Mouse (Mus musculus) MEL (cell line): ENCODE measurements around the gene Tcf25. TPM values are rescaled to one million over a fixed set of nuclear protein-coding genes. Genes with fewer than 3 reads are reported as not detected.

Experiments used
- DNase-seq: peaks from one replicate; pipeline ENCODE4 v3.0.0; 2011; ENCODE audit warnings: low read depth, low spot score
- H3K27ac ChIP-seq: 2 replicates; pipeline ENCODE4 v1.5.1; 2012; ENCODE audit warnings: low read depth, mild to moderate bottlenecking, control low read depth, low read length, moderate library complexity; ENCODE audit not compliant: control insufficient read depth
- H3K27me3 ChIP-seq, 2 experiments: fragments of 150-350 bp in 1 of 2; sonication (generic) in 1 of 2; 2 replicates each; pipeline ENCODE4 v1.6.1; 2012; ENCODE audit warnings: low read length in 2 of 2, mild to moderate bottlenecking in 2 of 2, improper control_type of control experiment in 1 of 2, moderate library complexity in 1 of 2; ENCODE audit not compliant: insufficient read depth in 2 of 2, control insufficient read depth in 1 of 2
- H3K36me3 ChIP-seq, 2 experiments: 2 replicates each; pipeline ENCODE4 v1.6.1; 2012 to 2014; ENCODE audit warnings: low read length in 2 of 2, improper control_type of control experiment in 1 of 2, inconsistent platforms in 1 of 2, mild to moderate bottlenecking in 1 of 2; ENCODE audit not compliant: insufficient read depth in 2 of 2, control insufficient read depth in 1 of 2
- H3K4me1 ChIP-seq, 2 experiments: fragments of 150-350 bp in 1 of 2; sonication (generic) in 1 of 2; 2 replicates each; pipeline ENCODE4 v1.6.1; 2012; ENCODE audit warnings: low read length in 2 of 2, improper control_type of control experiment in 1 of 2, mild to moderate bottlenecking in 1 of 2; ENCODE audit not compliant: insufficient read depth in 2 of 2, control insufficient read depth in 1 of 2
- H3K4me3 ChIP-seq, 2 experiments: fragments of 150-350 bp in 1 of 2; sonication (generic) in 1 of 2; 2 replicates each; pipeline ENCODE4 v1.5.1; 2012; ENCODE audit warnings: low read depth in 2 of 2, low read length in 2 of 2, mild to moderate bottlenecking in 2 of 2, moderate library complexity in 2 of 2, control low read depth in 1 of 2, improper control_type of control experiment in 1 of 2; ENCODE audit not compliant: control insufficient read depth in 1 of 2, insufficient read depth in 1 of 2
- H3K79me2 ChIP-seq: 2 replicates; pipeline ENCODE4 v1.6.1; 2012; ENCODE audit warnings: mild to moderate bottlenecking, low read length, moderate library complexity; ENCODE audit not compliant: control insufficient read depth, poor library complexity, insufficient read depth
- H3K9ac ChIP-seq: 2 replicates; pipeline ENCODE4 v1.6.1; 2012; ENCODE audit warnings: low read depth, mild to moderate bottlenecking, control low read depth, low read length, moderate library complexity; ENCODE audit not compliant: control insufficient read depth, poor library complexity, severe bottlenecking
- H3K9me3 ChIP-seq: fragments of 150-350 bp; sonication (generic); replicated peaks from 2 replicates; pipeline ENCODE4 v1.6.1; 2012; ENCODE audit warnings: mild to moderate bottlenecking, low read length, improper control_type of control experiment, moderate library complexity; ENCODE audit not compliant: insufficient read depth
- CTCF ChIP-seq, 3 experiments: IDR thresholded peaks in 2 of 3; conservative IDR thresholded peaks in 1 of 3; 2 replicates each; pipeline ENCODE4 v1.5.1; 2011 to 2012; ENCODE audit warnings: low read length in 3 of 3, low read depth in 2 of 3, mild to moderate bottlenecking in 2 of 3, improper control_type of control experiment in 1 of 3, inconsistent platforms in 1 of 3, mixed read lengths in 1 of 3, moderate library complexity in 1 of 3; ENCODE audit not compliant: control insufficient read depth in 1 of 3, insufficient read depth in 1 of 3, poor library complexity in 1 of 3, severe bottlenecking in 1 of 3
- EP300 ChIP-seq, 2 experiments: IDR thresholded peaks; 2 replicates each; pipeline ENCODE4 v1.6.1; 2011; ENCODE audit warnings: improper control_type of control experiment in 2 of 2, low read length in 2 of 2, low read depth in 1 of 2, mild to moderate bottlenecking in 1 of 2
- ETS1 ChIP-seq: IDR thresholded peaks from 2 replicates; pipeline ENCODE4 v1.6.1; 2012; ENCODE audit warnings: low read depth, mild to moderate bottlenecking, inconsistent platforms, low read length, improper control_type of control experiment, moderate library complexity
- GABPA ChIP-seq: IDR thresholded peaks from 2 replicates; pipeline ENCODE4 v1.6.1; 2012; ENCODE audit warnings: low read depth, mild to moderate bottlenecking, inconsistent platforms, low read length, improper control_type of control experiment, moderate library complexity
- GATA1 ChIP-seq: IDR thresholded peaks from 2 replicates; pipeline ENCODE4 v1.6.1; 2011; ENCODE audit warnings: low read depth, low read length, improper control_type of control experiment
- HCFC1 ChIP-seq: IDR thresholded peaks from 2 replicates; pipeline ENCODE4 v1.6.1; 2012; ENCODE audit warnings: low read depth, mild to moderate bottlenecking, inconsistent platforms, low read length, improper control_type of control experiment, moderate library complexity
- MAFK ChIP-seq: IDR thresholded peaks from 2 replicates; pipeline ENCODE4 v1.6.1; 2011; ENCODE audit warnings: low read depth, mild to moderate bottlenecking, low read length, improper control_type of control experiment, borderline replicate concordance
- MAX ChIP-seq: IDR thresholded peaks from 2 replicates; pipeline ENCODE4 v1.6.1; 2011; ENCODE audit warnings: low read length, improper control_type of control experiment
- MAZ ChIP-seq: IDR thresholded peaks from 2 replicates; pipeline ENCODE4 v1.6.1; 2012; ENCODE audit warnings: low read depth, mild to moderate bottlenecking, inconsistent platforms, low read length, improper control_type of control experiment
- MYC ChIP-seq: IDR thresholded peaks from 2 replicates; pipeline ENCODE4 v1.6.1; 2011; ENCODE audit warnings: low read depth, mild to moderate bottlenecking, low read length, improper control_type of control experiment, moderate library complexity
- RAD21 ChIP-seq: IDR thresholded peaks from 2 replicates; pipeline ENCODE4 v1.6.1; 2011; ENCODE audit warnings: mild to moderate bottlenecking, low read depth, low read length, improper control_type of control experiment
- RCOR1 ChIP-seq: IDR thresholded peaks from 2 replicates; pipeline ENCODE4 v1.6.1; 2012; ENCODE audit warnings: low read depth, mild to moderate bottlenecking, inconsistent platforms, low read length, improper control_type of control experiment
- SIN3A ChIP-seq: IDR thresholded peaks from 2 replicates; pipeline ENCODE4 v1.6.1; 2012; ENCODE audit warnings: low read length, improper control_type of control experiment, inconsistent platforms
- SMC3 ChIP-seq: IDR thresholded peaks from 2 replicates; pipeline ENCODE4 v1.6.1; 2011; ENCODE audit warnings: low read depth, low read length, improper control_type of control experiment
- TAL1 ChIP-seq: IDR thresholded peaks from 2 replicates; pipeline ENCODE4 v1.6.1; 2012; ENCODE audit warnings: mild to moderate bottlenecking, inconsistent platforms, low read length, moderate library complexity, mixed read lengths
- TBP ChIP-seq: IDR thresholded peaks from 2 replicates; pipeline ENCODE4 v1.8.0; 2011; ENCODE audit warnings: low read depth, low read length, improper control_type of control experiment
- TCF12 ChIP-seq: IDR thresholded peaks from 2 replicates; pipeline ENCODE4 v1.6.1; 2014; ENCODE audit warnings: low read depth, mild to moderate bottlenecking, inconsistent platforms, low read length, improper control_type of control experiment, moderate library complexity
- USF2 ChIP-seq, 2 experiments: IDR thresholded peaks; 2 replicates each; pipeline ENCODE4 v1.6.1; 2011 to 2012; ENCODE audit warnings: improper control_type of control experiment in 2 of 2, low read length in 2 of 2, borderline replicate concordance in 1 of 2, inconsistent platforms in 1 of 2, low read depth in 1 of 2, mild to moderate bottlenecking in 1 of 2; ENCODE audit not compliant: insufficient read depth in 1 of 2
- ZC3H11A ChIP-seq: IDR thresholded peaks from 2 replicates; pipeline ENCODE4 v1.6.1; 2012; ENCODE audit warnings: low read depth, mild to moderate bottlenecking, inconsistent platforms, low read length, improper control_type of control experiment
- ZNF384 ChIP-seq: IDR thresholded peaks from 2 replicates; pipeline ENCODE4 v1.6.1; 2012; ENCODE audit warnings: low read depth, mild to moderate bottlenecking, inconsistent platforms, low read length, improper control_type of control experiment
- polyA plus RNA-seq, 2 experiments: library from polyadenylated mRNA; stranded (reverse) in 1 of 2; unstranded in 1 of 2; fragments of >175 nt in 1 of 2; fragments of >200 nt in 1 of 2; gene quantifications; 2 replicates each; pipeline versions ENCODE4 v1.2.1 to v1.2.4; 2012; ENCODE audit warnings: low replicate concordance in 2 of 2, low read depth in 1 of 2; ENCODE audit not compliant: insufficient read length in 2 of 2, insufficient read depth in 1 of 2, missing spikeins in 1 of 2
- total RNA-seq: library from RNA; depleted of rRNA; stranded (reverse); fragments of 300-350 nt; gene quantifications from 2 replicates; pipeline ENCODE4 v1.2.3, GENCODE M21; 2012

The Tcf25 gene
- total and polyA plus RNA-seq, 3 experiments: 107 to 327 TPM; not detected in 1

DNA sequence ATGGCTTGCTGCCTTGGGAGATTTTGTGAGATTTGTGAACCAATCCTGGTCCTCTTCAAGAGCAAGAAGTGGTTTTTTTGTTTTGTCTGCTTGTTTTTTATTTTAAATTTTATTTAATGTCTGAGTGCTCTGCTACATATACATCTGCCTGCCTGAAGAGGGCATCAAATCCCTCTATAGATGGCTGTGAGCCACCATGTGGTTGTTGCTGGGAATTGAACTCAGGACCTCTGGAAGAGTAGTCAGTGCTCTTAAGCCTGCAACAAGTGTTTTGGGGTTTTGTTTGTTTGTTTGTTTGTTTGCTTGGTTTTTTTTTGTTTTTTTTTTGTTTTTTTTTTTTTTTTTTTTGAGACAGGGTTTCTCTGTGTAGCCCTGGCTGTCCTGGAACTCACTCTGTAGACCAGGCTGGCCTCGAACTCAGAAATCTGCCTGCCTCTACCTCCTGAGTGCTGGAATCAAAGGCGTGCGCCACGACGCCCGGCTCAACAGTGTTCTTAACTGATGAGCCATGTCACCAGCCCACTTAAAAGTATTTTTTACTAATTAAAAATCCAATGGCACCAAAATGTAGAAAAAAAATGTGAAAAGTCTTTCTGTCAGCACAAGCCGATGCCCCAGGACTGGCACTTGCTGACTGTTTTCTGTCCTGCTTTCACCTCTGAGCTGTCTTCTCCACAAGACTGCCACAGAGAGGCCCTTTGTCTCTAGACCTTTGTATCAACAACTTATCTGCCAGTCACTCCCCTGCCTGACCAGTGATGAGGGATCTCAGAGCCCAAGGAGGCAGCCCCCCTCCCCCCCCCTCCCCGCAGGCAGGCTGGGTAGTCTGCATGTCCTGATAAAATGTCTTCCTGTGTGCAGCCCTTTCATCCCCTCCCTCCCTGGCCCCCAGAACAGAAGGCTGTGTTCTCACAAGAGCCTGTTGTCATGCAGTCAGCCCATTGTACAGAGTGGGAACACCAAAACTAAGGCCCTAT is 42.7 kb downstream of the Tcf25 start:
- Histone ChIP-seq H3K79me2 (no peaks in the 10 kb centered on the region), H3K9ac (0 out of 2 replicates have a peak overlapping the region, but pooled peaks have one; percentile 7), H3K36me3 (peaks cover 0 to 12% of the 10 kb centered on the region in 2 experiments; a peak in 2 of 4 replicates), H3K4me1 (peaks cover 0 to 25% of the 10 kb centered on the region in 2 experiments; a peak in 3 of 4 replicates), H3K27ac (peak overlapping the region; percentile 46), H3K4me3 (no peak overlapping the region), H3K27me3 (no peaks in the 10 kb centered on the region), H3K9me3 (no peaks in the 10 kb centered on the region)
- peak; percentile 85 for DNase-seq
- peak; percentile 57 for TF ChIP-seq ZNF384
- peak; percentile 63; the same call in 1 of the 2 replicates for TF ChIP-seq MYC
- peak; percentile 54 for TF ChIP-seq TAL1
- TF ChIP-seq TCF12: peak; percentile 69
- TF ChIP-seq SIN3A: no peak
- TF ChIP-seq RAD21: peak; percentile 45
- TF ChIP-seq RCOR1: peak; percentile 43
- no peak for TF ChIP-seq GABPA
- no peak for TF ChIP-seq USF2 (IDR thresholded peaks at IDR 0.05; ENCODE audit: borderline replicate concordance in 1 of 2, insufficient read depth in 1 of 2, low read depth in 1 of 2, low read length in 2 of 2)
- TF ChIP-seq EP300 (IDR thresholded peaks at IDR 0.05; ENCODE audit: low read depth in 1 of 2, low read length in 2 of 2): peak; percentile 41 to 68; a peak in 3 of 4 replicates
- TF ChIP-seq CTCF (IDR thresholded peaks at IDR 0.05 in 2 of 3, conservative IDR thresholded peaks at IDR 0.05 in 1 of 3; ENCODE audit: control insufficient read depth in 1 of 3, insufficient read depth in 1 of 3, low read depth in 2 of 3, low read length in 3 of 3, poor library complexity in 1 of 3, severe bottlenecking in 1 of 3): peak; percentile 54 to 92 (median 58)
- no peak for TF ChIP-seq MAFK
- TF ChIP-seq TBP: peak; percentile 90
- peak; percentile 29; the same call in 1 of the 2 replicates for TF ChIP-seq ETS1
- TF ChIP-seq MAX: no peak
- TF ChIP-seq GATA1: peak; percentile 5; the same call in 1 of the 2 replicates
- peak; percentile 62 for TF ChIP-seq SMC3
- TF ChIP-seq ZC3H11A: 0 out of 2 replicates have a peak, but pooled peaks have one; percentile 17
- 0 out of 2 replicates have a peak, but pooled peaks have one; percentile 28 for TF ChIP-seq HCFC1
- peak; percentile 93; the same call in 1 of the 2 replicates for TF ChIP-seq MAZ
